Mouse (Mus musculus) CH12.LX (cell line): Measurements from ENCODE around the gene Stk25.

Experiments used
- CTCF ChIP-seq, 2 experiments: IDR thresholded peaks in 1 of 2; conservative IDR thresholded peaks in 1 of 2; 2 replicates each; pipeline ENCODE4 v1.5.1; 2011 to 2012; ENCODE audit warnings: low read depth in 2 of 2, low read length in 2 of 2, improper control_type of control experiment in 1 of 2, inconsistent platforms in 1 of 2, mild to moderate bottlenecking in 1 of 2, moderate library complexity in 1 of 2
- EP300 ChIP-seq: IDR thresholded peaks from 2 replicates; pipeline ENCODE4 v1.6.1; 2011; ENCODE audit warnings: low read length, improper control_type of control experiment
- JUND ChIP-seq: conservative IDR thresholded peaks from 2 replicates; pipeline ENCODE4 v1.6.1; 2011; ENCODE audit warnings: low read depth, low read length, improper control_type of control experiment
- MAZ ChIP-seq: IDR thresholded peaks from 2 replicates; pipeline ENCODE4 v1.6.1; 2012; ENCODE audit warnings: low read depth, mild to moderate bottlenecking, inconsistent platforms, low read length, improper control_type of control experiment, moderate library complexity
- MXI1 ChIP-seq: IDR thresholded peaks from 2 replicates; pipeline ENCODE4 v1.6.1; 2011; ENCODE audit warnings: mild to moderate bottlenecking, low read depth, low read length, improper control_type of control experiment
- POLR2A ChIP-seq: IDR thresholded peaks from 2 replicates; pipeline ENCODE4 v1.6.1; 2011; ENCODE audit warnings: low read depth, mild to moderate bottlenecking, improper control_type of control experiment, low read length
- ZC3H11A ChIP-seq: IDR thresholded peaks from 2 replicates; pipeline ENCODE4 v1.6.1; 2012; ENCODE audit warnings: low read depth, mild to moderate bottlenecking, inconsistent platforms, low read length, improper control_type of control experiment

DNA sequence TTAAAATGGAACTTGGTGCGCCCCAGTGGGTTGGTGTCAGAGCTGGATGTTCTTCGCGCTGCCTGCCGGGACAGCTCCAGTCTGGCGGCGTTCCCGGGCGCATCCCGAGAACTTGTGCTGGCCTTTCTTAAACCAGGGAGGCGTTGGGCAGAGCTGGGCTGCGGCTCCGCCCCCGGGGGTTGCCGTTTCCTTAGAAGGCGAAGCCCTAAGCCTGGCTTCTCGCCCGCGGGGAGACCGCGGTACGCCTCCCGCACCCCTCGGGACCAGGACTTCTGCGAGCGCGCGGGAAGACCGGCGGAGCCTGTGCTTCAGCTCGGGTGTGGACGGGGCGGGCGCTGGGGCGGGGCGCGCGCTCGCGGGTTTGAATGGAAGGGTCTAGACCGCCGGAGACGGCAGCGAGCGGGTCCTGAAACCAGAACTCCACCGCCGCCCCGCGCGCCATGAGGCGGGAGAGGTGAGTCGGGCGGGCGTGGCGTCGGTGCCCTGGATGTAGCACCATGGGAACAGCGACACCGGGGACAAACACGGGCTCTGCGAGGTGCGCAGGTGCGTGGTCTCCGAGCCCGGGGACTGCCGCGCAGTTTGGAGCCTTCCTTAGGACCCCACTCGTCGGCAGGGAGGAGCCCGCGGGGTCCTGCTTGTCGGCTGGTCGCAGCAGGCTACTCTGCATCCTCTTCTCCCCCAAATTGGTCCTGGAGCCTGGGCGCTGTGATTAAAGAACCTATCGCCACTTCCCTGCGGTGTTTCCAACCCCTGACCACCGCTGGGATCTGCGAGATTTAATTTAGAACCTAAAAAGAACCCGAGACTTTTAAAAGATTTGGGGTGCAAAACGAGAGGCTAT is 27.2 kb upstream of the Stk25 start, which contains the start of gene Bok:
- TF ChIP-seq MXI1 (no peak), JUND (no peak), EP300 (no peak), POLR2A (no peak), CTCF (conservative IDR thresholded peaks at IDR 0.05 in 1 of 2, IDR thresholded peaks at IDR 0.05 in 1 of 2; ENCODE audit: low read depth in 2 of 2, low read length in 2 of 2) (no peak), MAZ (no peak), ZC3H11A (no peak)
